Mouse (Mus musculus): ENCODE results near the gene Atp5d.

DNA sequence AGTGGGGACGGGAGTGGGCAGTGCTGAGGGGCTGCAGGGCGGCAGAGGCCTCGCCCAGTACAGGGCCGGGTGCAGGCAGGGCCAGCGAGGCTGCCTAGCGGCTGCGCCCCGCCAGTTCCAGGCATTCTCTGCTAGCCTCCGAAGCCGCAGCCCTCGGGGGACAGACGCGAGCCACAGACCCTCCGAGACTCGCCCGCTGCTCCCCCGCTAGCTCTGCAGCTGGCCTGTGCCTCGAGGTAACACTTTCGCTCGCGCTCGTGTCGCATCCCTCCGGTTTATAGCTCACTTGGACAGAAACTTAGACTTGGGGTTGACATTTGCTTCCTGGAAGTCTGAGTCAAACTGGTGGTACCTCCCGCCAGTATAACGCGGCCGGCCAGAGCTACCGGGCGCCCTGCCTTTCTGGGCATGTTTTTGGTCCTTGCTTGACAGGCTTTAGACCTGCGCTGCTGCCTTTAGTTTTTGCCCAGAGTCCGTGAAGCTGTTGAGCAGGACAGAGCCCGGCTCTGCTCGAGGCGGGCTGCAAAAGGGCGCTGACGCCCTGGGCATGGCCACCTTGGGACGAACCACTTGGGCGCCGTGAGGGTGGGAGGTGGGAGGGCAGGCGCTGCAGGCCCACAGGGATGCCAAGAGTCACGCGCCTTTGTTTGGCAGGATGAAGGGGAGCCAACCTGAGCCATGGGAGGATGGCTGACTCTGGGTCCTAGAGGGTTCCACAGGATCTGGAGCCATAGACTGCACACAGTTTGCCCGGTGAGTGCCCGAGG lies 33.5 kb downstream of the Atp5d start:
- TF ChIP-seq MYOD1 (IDR thresholded peaks at IDR 0.05; ENCODE audit: control insufficient read depth in 1 of 3, insufficient read length in 2 of 3, low read depth in 2 of 3) (no peak), CEBPB (IDR thresholded peaks at IDR 0.05; ENCODE audit: insufficient read depth, poor library complexity, severe bottlenecking) (no peak), E2F4 (IDR thresholded peaks at IDR 0.05; ENCODE audit: insufficient read depth) (no peak)

All from myocyte (in vitro differentiated cells).